Mouse (Mus musculus): ENCODE results near the gene Dab1.

DNA sequence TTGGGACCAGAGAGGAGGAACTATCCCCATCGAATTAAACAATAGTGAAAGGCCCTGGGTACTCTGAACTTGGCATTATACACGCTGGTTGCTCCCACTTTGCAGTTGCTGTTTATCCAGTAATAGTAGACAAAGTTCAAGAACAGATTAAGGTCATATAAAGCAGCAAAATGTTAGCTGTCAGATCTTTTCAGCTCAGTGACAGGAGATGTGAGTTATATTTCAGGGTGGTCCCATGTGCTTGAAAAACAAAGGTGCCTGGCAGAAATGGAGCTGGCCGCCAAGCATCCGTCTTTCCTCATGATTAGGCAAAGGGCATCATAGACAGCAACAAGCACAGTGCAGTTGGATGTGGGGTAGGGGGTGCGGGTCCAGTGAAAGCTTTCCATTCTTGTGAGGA lies 927.9 kb downstream of the Dab1 start:
- TF ChIP-seq CTCF (IDR thresholded peaks at IDR 0.05; ENCODE audit: control insufficient read depth, insufficient read depth, low read length) = no peak
- no peak for TF ChIP-seq POLR2A (IDR thresholded peaks at IDR 0.05; ENCODE audit: borderline replicate concordance, control insufficient read depth, low read depth, low read length)
